Mouse (Mus musculus): Measurements from ENCODE around the gene Npas1. TPM values are rescaled to one million over a fixed set of nuclear protein-coding genes. Genes with fewer than 3 reads are reported as not detected.

Npas1 gene
- polyA plus RNA-seq, 1 experiment, result not detected

DNA sequence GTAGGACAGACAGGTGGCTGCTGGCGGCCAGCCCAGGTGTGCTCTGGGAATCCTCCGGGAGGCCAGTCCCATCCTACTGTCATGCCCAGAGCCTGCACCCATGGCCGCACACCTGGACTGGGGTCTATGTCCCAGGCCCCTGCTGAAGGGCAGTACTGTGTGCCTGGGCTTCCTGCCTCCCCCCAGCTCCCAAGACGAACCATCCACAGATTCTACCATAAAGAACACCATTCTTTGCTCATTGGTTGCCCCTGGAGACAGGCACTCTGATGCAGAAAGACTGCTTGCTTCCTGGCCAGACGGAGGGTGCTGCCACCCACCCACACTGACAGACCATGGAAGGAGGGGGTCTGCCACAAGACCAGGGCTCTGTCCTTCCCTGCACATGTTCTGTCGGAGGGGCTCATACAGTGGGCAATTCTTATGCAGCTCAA lies 22.2 kb upstream of the Npas1 start:
- DNase-seq, result no peak
- TF ChIP-seq POLR2A (IDR thresholded peaks at IDR 0.05; ENCODE audit: borderline replicate concordance, extremely low read depth, low read depth, low read length), result no peak
- TF ChIP-seq CTCF (IDR thresholded peaks at IDR 0.05; ENCODE audit: insufficient read depth, low read length), result no peak
- Histone ChIP-seq H3K4me3 (replicated peaks; ENCODE audit: extremely low read depth, low read depth, low read length) (no peak overlapping the region), H3K4me1 (ENCODE audit: control insufficient read depth, insufficient read depth, low read length) (no peaks in the 10 kb centered on the region)
- WGBS, result 90% methylated on average over 6 of the region's 6 CpGs

DNA sequence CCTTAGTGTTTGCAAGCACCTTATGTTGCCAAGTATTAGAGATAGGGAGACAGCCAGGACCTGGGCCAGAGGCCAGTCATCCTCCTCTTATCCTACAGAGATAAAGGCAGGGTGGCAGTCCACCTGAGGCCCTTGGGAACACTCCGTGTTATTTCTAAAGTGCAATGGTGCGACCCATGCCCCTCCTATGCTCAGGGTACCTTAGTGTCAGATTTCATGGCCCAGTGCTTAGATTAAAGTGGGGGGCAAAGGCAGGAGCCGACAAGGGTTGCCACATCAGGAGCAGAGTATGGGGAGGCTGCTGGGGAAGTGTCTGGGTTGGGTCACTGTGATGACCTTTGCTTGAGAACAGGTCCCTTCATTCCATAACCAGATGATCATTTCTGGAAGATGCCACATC lies 18.7 kb upstream of the Npas1 start:
- TF ChIP-seq POLR2A (IDR thresholded peaks at IDR 0.05; ENCODE audit: borderline replicate concordance, extremely low read depth, low read depth, low read length), result no peak
- TF ChIP-seq CTCF (IDR thresholded peaks at IDR 0.05; ENCODE audit: insufficient read depth, low read length), result no peak
- DNase-seq, result no peak
- 82% methylated on average over 3 of the region's 3 CpGs for WGBS
- Histone ChIP-seq H3K4me1 (ENCODE audit: control insufficient read depth, insufficient read depth, low read length) (no peaks in the 10 kb centered on the region), H3K4me3 (replicated peaks; ENCODE audit: extremely low read depth, low read depth, low read length) (no peak overlapping the region)

DNA sequence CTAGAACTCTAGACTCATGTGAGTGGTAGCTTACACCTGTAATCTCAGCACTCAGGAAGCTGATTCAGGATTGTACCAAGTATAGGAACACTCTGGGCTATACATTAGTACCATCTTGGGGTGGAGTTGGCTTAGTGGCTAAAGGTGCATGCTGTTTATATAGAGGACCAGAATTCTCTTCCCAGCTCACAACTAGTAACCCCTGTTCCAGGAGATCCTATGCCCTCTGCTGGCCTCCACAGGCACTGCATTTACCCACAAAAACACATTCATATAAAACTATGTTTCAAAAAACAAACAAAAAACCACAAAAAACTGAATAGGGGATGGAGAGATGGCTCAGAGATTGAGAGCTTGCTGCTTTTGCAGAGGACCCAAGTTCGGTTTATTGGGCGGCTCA lies 15.8 kb upstream of the Npas1 start:
- TF ChIP-seq CTCF (IDR thresholded peaks at IDR 0.05; ENCODE audit: insufficient read depth, low read length), result peak; percentile 53
- TF ChIP-seq POLR2A (IDR thresholded peaks at IDR 0.05; ENCODE audit: borderline replicate concordance, extremely low read depth, low read depth, low read length), result no peak
- no peaks in the 10 kb centered on the region for H3K4me1 ChIP-seq (ENCODE audit: control insufficient read depth, insufficient read depth, low read length)
- peak; percentile 40 for DNase-seq
- 45% methylated on average over 2 of the region's 2 CpGs for WGBS
- no peak overlapping the region for H3K4me3 ChIP-seq (replicated peaks; ENCODE audit: extremely low read depth, low read depth, low read length)

DNA sequence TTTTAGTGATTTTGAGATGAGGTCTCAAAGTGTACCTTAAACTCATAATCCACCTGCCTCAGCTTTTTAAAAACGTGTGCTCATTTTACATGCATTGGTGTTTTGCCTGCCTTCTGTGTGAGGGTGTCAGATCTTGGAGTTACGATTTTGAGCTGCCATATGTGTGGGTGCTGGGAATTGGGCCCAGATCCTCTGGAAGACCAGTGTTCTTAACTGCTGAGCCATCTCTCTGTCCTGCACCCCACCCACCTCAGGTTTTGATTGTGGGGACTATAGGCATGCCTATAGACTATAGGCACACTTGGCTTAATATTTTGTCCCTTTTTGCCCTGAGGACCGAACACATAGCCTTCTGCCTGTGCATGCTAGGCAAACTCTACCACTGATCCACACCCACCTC lies 14.7 kb upstream of the Npas1 start:
- TF ChIP-seq POLR2A (IDR thresholded peaks at IDR 0.05; ENCODE audit: borderline replicate concordance, extremely low read depth, low read depth, low read length), result no peak
- TF ChIP-seq CTCF (IDR thresholded peaks at IDR 0.05; ENCODE audit: insufficient read depth, low read length), result no peak
- H3K4me3 ChIP-seq (replicated peaks; ENCODE audit: extremely low read depth, low read depth, low read length), result no peak overlapping the region
- no peaks in the 10 kb centered on the region for H3K4me1 ChIP-seq (ENCODE audit: control insufficient read depth, insufficient read depth, low read length)
- no peak for DNase-seq
- WGBS, result 66% methylated on average over 3 of the region's 3 CpGs

DNA sequence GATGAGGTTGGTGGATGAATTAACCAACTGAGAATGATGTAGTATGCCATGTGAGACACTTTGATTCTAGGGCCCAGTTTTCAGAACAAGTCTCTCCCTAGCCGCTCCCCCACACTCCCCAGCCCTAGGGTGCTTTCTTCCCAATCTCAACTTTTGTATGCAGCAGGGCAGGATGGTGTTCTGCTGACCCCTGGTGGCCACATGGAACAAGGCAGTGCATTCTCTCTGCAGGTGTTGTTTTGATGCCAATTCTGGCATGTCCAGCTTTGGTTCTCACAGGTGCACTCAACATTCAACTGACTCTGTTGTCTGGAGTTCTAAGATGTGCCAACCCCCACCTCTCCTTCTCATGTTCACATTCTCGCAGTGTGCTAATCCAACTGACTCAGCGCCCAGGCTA lies 14.2 kb upstream of the Npas1 start:
- Histone ChIP-seq H3K4me3 (replicated peaks; ENCODE audit: extremely low read depth, low read depth, low read length) (no peak overlapping the region), H3K4me1 (ENCODE audit: control insufficient read depth, insufficient read depth, low read length) (no peaks in the 10 kb centered on the region)
- TF ChIP-seq POLR2A (IDR thresholded peaks at IDR 0.05; ENCODE audit: borderline replicate concordance, extremely low read depth, low read depth, low read length), result no peak
- peak; percentile 96 for TF ChIP-seq CTCF (IDR thresholded peaks at IDR 0.05; ENCODE audit: insufficient read depth, low read length)
- DNase-seq, result peak; percentile 59
- 30% methylated on average over 3 of the region's 3 CpGs for WGBS

DNA sequence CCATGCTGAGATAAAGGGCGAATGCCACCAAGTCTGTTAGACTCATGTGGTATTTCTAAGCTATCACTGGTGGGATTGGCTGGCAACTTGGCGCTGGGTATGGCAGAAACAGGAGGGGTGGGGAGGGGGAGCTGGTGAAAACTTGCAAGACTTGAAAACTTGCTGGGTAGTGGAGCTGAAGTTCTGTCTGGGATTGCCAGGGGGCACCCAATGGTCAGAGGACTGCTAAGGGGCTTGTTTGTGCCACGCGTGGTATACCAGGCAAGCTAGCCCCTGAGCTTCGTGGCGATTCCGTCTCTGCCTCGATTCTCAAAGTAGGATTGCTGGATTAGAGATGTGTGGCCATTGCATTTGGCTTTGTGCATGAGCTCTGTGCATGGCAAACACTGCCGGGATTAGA lies 12.4 kb upstream of the Npas1 start:
- no peak for DNase-seq
- Histone ChIP-seq H3K4me3 (replicated peaks; ENCODE audit: extremely low read depth, low read depth, low read length) (no peak overlapping the region), H3K4me1 (ENCODE audit: control insufficient read depth, insufficient read depth, low read length) (no peaks in the 10 kb centered on the region)
- 82% methylated on average over 9 of the region's 9 CpGs for WGBS
- TF ChIP-seq CTCF (IDR thresholded peaks at IDR 0.05; ENCODE audit: insufficient read depth, low read length) (no peak), POLR2A (IDR thresholded peaks at IDR 0.05; ENCODE audit: borderline replicate concordance, extremely low read depth, low read depth, low read length) (no peak)

DNA sequence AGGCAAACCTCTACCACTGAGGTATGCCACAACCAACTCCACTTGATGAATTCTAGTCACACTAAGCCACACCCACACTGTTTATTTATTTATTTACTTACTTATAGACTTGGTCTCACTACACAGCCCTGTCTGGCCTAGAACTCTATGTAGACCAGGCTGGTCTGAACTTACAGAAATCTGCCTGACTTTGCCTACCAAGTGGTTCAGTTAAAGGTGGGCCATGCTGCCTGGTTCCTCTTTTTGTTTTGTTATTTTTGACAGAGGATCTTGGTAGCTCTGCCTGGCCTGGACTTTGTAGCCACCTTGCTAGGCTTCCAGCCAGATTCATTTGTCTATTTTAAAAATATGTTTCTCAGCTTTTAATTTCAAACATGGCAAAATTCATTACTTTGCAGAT lies 11.3 kb upstream of the Npas1 start:
- H3K4me1 ChIP-seq (ENCODE audit: control insufficient read depth, insufficient read depth, low read length), result no peaks in the 10 kb centered on the region
- DNase-seq, result no peak

DNA sequence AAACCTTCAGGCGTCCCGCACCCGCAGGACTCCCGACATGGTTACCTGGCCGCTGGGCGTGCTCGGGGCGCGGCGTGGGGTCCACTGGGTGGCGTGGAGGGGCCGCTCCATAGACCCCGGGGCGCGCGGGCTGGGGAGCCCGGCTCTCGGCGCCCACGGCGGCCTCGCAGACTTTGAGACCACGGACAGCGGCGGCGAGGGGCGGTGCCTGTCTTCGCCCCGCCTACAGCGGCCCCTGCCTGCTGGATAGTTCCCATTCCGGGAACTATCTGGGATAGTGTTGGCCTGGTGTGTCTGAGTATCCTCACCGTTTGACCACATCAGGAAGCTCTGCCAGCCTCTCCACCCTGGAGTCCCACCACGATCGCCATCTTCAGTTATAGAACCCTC lies 933 bp downstream of the Npas1 start:
- no peak overlapping the region for H3K4me3 ChIP-seq (replicated peaks; ENCODE audit: extremely low read depth, low read depth, low read length)
- no peak for DNase-seq

More for the DNA sequence above, 11.3 kb upstream of the Npas1 start:
- TF ChIP-seq POLR2A (IDR thresholded peaks at IDR 0.05; ENCODE audit: borderline replicate concordance, extremely low read depth, low read depth, low read length) (no peak), CTCF (IDR thresholded peaks at IDR 0.05; ENCODE audit: insufficient read depth, low read length) (no peak)
- H3K4me3 ChIP-seq (replicated peaks; ENCODE audit: extremely low read depth, low read depth, low read length), result no peak overlapping the region

DNA sequence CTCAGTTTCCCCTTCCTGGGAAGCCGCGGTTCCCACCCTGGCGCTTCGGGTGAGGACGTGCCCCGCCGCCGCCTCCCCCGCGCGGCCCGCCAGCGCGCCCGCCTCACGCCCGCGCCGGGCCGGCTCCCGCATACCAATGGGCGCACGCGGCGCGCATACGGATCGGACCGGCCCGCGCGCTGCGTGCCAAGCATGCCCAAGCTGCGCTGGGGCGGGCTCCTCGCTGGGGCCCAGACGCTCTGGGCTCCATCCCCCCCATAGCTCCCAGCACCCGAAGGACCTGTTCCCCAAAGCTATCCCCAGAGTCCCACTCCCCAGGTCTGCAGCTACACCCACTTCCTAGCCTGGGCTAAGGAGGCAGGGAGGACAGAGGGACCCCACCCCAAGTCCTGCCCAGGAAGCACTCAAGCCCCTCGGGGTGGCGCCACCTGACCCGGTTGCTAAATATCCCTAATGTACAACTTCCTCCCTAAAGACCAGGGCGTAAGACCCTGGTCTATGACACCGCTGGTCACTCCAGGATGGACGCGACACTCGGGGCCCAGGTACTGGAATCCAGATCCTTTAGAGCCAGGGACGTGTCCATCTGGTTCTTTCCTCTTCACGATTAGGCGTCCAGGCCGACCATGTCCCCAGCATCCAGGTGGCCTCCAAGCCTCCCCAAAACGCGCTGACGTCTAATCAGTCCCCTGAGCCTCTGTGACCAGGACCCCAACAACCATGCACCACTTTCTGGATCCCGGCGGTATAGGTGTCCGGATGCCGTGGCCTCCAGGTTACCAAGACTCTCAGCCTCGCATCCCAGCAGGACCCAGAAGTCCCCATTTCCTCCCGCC lies 1.5 kb downstream of the Npas1 start:
- TF ChIP-seq CTCF (IDR thresholded peaks at IDR 0.05; ENCODE audit: insufficient read depth, low read length) (no peak), POLR2A (IDR thresholded peaks at IDR 0.05; ENCODE audit: borderline replicate concordance, extremely low read depth, low read depth, low read length) (no peak)
- Histone ChIP-seq H3K4me3 (replicated peaks; ENCODE audit: extremely low read depth, low read depth, low read length) (no peak overlapping the region), H3K4me1 (ENCODE audit: control insufficient read depth, insufficient read depth, low read length) (no peaks in the 10 kb centered on the region)
- no peak for DNase-seq
- WGBS, result 2% methylated on average over 58 of the region's 59 CpGs

More for the DNA sequence above, 933 bp downstream of the Npas1 start:
- H3K4me1 ChIP-seq (ENCODE audit: control insufficient read depth, insufficient read depth, low read length), result no peaks in the 10 kb centered on the region
- WGBS, result 4% methylated on average over 34 of the region's 34 CpGs
- no peak for TF ChIP-seq CTCF (IDR thresholded peaks at IDR 0.05; ENCODE audit: insufficient read depth, low read length)
- no peak for TF ChIP-seq POLR2A (IDR thresholded peaks at IDR 0.05; ENCODE audit: borderline replicate concordance, extremely low read depth, low read depth, low read length)

DNA sequence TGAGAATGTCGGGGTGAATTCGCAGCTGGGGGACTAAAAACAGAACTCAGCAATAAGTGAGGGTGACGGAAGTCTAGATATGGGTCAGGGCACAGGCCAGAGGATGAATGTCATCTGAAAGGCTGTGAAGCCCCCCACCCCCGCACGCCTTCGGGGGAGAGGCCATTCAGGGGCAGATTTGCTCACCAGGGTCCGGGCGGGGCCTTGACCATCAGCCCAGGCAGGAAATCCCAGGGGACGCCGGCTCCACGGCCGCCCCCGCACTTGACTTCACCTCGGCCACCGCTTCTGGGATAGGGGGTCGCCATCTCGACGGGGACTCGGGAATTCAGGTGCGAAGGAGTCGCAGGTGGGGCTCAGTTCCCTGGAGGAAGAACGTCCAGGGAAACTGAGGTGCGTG lies 2.2 kb downstream of the Npas1 start:
- no peak for TF ChIP-seq POLR2A (IDR thresholded peaks at IDR 0.05; ENCODE audit: borderline replicate concordance, extremely low read depth, low read depth, low read length)
- no peak for TF ChIP-seq CTCF (IDR thresholded peaks at IDR 0.05; ENCODE audit: insufficient read depth, low read length)
- 3% methylated on average over 23 of the region's 23 CpGs for WGBS
- Histone ChIP-seq H3K4me3 (replicated peaks; ENCODE audit: extremely low read depth, low read depth, low read length) (no peak overlapping the region), H3K4me1 (ENCODE audit: control insufficient read depth, insufficient read depth, low read length) (no peaks in the 10 kb centered on the region)
- no peak for DNase-seq
